Mouse (Mus musculus): Measurements from ENCODE around the gene Ckmt2. TPM values are rescaled to one million over a fixed set of nuclear protein-coding genes. Genes with fewer than 3 reads are reported as not detected.

The Ckmt2 gene
- polyA plus RNA-seq, 1 experiment: not detected

DNA sequence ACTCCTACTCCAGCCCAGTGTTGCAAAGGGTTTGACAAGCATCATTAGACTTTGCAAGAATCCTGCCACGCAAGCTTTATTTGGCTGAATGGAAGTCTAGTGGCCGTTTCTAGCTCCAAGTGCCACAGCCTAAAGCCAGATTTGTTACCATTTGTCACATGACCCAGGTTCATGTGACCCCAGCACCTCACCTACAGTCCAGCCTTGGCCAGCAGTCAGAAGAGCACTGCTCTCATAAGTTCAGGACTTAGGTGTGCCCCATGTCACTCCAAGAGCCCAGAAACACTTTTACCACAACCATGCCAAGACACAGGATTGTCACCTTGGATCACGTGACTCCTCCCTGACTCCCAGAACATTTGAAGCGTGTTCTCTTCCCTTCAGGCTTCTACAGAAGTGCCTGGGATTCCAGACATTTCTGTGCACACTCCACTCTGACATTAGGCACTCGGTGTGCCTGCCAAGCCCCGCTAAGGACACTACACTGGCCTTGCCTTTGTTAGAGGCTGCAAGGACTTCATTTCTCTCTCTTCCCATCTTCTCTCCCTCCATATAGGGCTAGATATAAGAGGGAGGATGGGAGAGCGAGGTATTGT lies 2.9 kb downstream of the Ckmt2 start:
- H3K36me3 ChIP-seq (ENCODE audit: control insufficient read depth, insufficient read depth, low read length): no peaks in the 10 kb centered on the region
- H3K27ac ChIP-seq (ENCODE audit: insufficient read depth, low read depth, low read length): no peak overlapping the region
- TF ChIP-seq CTCF (IDR thresholded peaks at IDR 0.05; ENCODE audit: extremely low read depth, insufficient read length, insufficient replicate concordance, low read depth, low read length) (no peak), POLR2A (IDR thresholded peaks at IDR 0.05; ENCODE audit: low read depth, low read length) (no peak)
- no peak overlapping the region for H3K4me3 ChIP-seq (ENCODE audit: low read depth, low read length)
- H3K27me3 ChIP-seq (ENCODE audit: control insufficient read depth, insufficient read depth, low read length): no peaks in the 10 kb centered on the region
- 78% methylated on average over 7 of the region's 7 CpGs for WGBS
- peaks cover 9% of the 10 kb centered on the region; the same call in 1 of the 2 replicates for H3K4me1 ChIP-seq (ENCODE audit: control insufficient read depth, insufficient read depth, insufficient read length, low read length)

DNA sequence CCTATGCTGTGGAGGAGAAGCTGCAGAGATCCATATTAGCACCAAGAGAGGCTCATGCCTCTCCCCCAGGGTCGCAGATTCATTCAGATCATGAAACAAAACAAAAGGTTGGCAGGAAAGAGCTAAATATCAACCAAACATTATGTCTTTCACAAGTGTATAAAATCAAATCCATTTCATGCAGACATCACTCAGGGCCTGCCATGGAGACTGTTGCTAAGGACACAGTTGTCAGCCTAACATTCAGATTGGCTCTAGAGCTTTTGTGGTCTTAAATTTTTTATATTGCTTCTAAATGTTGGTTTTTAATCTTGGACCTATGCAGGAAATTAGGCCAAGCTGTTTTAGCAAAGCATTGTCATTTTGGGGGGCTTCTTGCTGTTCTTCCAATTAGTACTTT lies 8.1 kb downstream of the Ckmt2 start:
- TF ChIP-seq CTCF (IDR thresholded peaks at IDR 0.05; ENCODE audit: extremely low read depth, insufficient read length, insufficient replicate concordance, low read depth, low read length) (no peak), POLR2A (IDR thresholded peaks at IDR 0.05; ENCODE audit: low read depth, low read length) (no peak)
- 81% methylated on average over 1 of the region's 1 CpGs for WGBS
- Histone ChIP-seq H3K27me3 (ENCODE audit: control insufficient read depth, insufficient read depth, low read length) (no peaks in the 10 kb centered on the region; the same call in 1 of the 2 replicates), H3K36me3 (ENCODE audit: control insufficient read depth, insufficient read depth, low read length) (no peaks in the 10 kb centered on the region), H3K4me1 (ENCODE audit: control insufficient read depth, insufficient read depth, insufficient read length, low read length) (no peaks in the 10 kb centered on the region), H3K27ac (ENCODE audit: insufficient read depth, low read depth, low read length) (no peak overlapping the region), H3K4me3 (ENCODE audit: low read depth, low read length) (no peak overlapping the region)

GRCm38 (mm10) chr13:91858835-91859234 lies 17.9 kb downstream of the Ckmt2 start:
- Histone ChIP-seq H3K27ac (ENCODE audit: insufficient read depth, low read depth, low read length) (no peak overlapping the region), H3K4me1 (ENCODE audit: control insufficient read depth, insufficient read depth, insufficient read length, low read length) (no peaks in the 10 kb centered on the region), H3K36me3 (ENCODE audit: control insufficient read depth, insufficient read depth, low read length) (no peaks in the 10 kb centered on the region), H3K4me3 (ENCODE audit: low read depth, low read length) (no peak overlapping the region), H3K27me3 (ENCODE audit: control insufficient read depth, insufficient read depth, low read length) (no peaks in the 10 kb centered on the region)
- TF ChIP-seq POLR2A (IDR thresholded peaks at IDR 0.05; ENCODE audit: low read depth, low read length): no peak
- peak; percentile 45; the same call in 1 of the 2 replicates for TF ChIP-seq CTCF (IDR thresholded peaks at IDR 0.05; ENCODE audit: extremely low read depth, insufficient read length, insufficient replicate concordance, low read depth, low read length)
- 79% methylated on average over 7 of the region's 7 CpGs for WGBS

GRCm38 (mm10) chr13:91857427-91857826 lies 19.3 kb downstream of the Ckmt2 start:
- H3K4me1 ChIP-seq (ENCODE audit: control insufficient read depth, insufficient read depth, insufficient read length, low read length): no peaks in the 10 kb centered on the region
- no peak overlapping the region for H3K4me3 ChIP-seq (ENCODE audit: low read depth, low read length)
- H3K36me3 ChIP-seq (ENCODE audit: control insufficient read depth, insufficient read depth, low read length): no peaks in the 10 kb centered on the region
- H3K27ac ChIP-seq (ENCODE audit: insufficient read depth, low read depth, low read length): no peak overlapping the region
- WGBS: 81% methylated on average over 8 of the region's 8 CpGs
- TF ChIP-seq POLR2A (IDR thresholded peaks at IDR 0.05; ENCODE audit: low read depth, low read length) (no peak), CTCF (IDR thresholded peaks at IDR 0.05; ENCODE audit: extremely low read depth, insufficient read length, insufficient replicate concordance, low read depth, low read length) (no peak)
- no peaks in the 10 kb centered on the region for H3K27me3 ChIP-seq (ENCODE audit: control insufficient read depth, insufficient read depth, low read length)

- Histone ChIP-seq H3K27me3 (ENCODE audit: control insufficient read depth, insufficient read depth, low read length) (no peaks in the 10 kb centered on the region), H3K4me1 (ENCODE audit: control insufficient read depth, insufficient read depth, insufficient read length, low read length) (no peaks in the 10 kb centered on the region), H3K36me3 (ENCODE audit: control insufficient read depth, insufficient read depth, low read length) (no peaks in the 10 kb centered on the region), H3K4me3 (ENCODE audit: low read depth, low read length) (no peak overlapping the region), H3K27ac (ENCODE audit: insufficient read depth, low read depth, low read length) (no peak overlapping the region)
- WGBS: 26% methylated on average over 3 of the region's 3 CpGs
- no peak for TF ChIP-seq POLR2A (IDR thresholded peaks at IDR 0.05; ENCODE audit: low read depth, low read length)
- TF ChIP-seq CTCF (IDR thresholded peaks at IDR 0.05; ENCODE audit: extremely low read depth, insufficient read length, insufficient replicate concordance, low read depth, low read length): no peak
Measured at GRCm38 (mm10) chr13:91854412-91854811, 22.3 kb downstream of the Ckmt2 start.

DNA sequence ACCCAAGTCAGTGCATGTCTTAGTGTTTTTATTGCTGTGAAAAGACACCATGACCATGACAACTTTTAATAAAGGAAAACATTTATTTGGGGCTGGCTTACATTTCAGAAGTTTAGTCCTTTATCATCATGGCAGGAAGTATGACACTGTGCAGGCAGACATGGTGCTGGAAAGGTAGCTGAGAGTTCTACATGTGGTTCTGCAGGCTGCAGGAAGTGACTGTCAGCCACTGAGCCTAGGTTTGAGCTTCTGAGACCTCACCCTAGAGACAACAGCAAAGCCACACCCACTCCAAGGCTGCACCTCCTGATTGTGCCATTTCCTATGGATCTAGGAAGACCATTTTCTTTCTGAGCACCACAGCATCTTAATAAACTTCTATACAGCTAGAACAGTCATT lies 48.8 kb downstream of the Ckmt2 start:
- Histone ChIP-seq H3K27ac (ENCODE audit: insufficient read depth, low read depth, low read length) (no peak overlapping the region), H3K4me3 (ENCODE audit: low read depth, low read length) (no peak overlapping the region), H3K36me3 (ENCODE audit: control insufficient read depth, insufficient read depth, low read length) (no peaks in the 10 kb centered on the region), H3K4me1 (ENCODE audit: control insufficient read depth, insufficient read depth, insufficient read length, low read length) (no peaks in the 10 kb centered on the region), H3K27me3 (ENCODE audit: control insufficient read depth, insufficient read depth, low read length) (no peaks in the 10 kb centered on the region)
- no peak for TF ChIP-seq POLR2A (IDR thresholded peaks at IDR 0.05; ENCODE audit: low read depth, low read length)
- TF ChIP-seq CTCF (IDR thresholded peaks at IDR 0.05; ENCODE audit: extremely low read depth, insufficient read length, insufficient replicate concordance, low read depth, low read length): no peak

- no peaks in the 10 kb centered on the region for H3K27me3 ChIP-seq (ENCODE audit: control insufficient read depth, insufficient read depth, low read length)
Measured at GRCm38 (mm10) chr13:91826066-91826465, 50.6 kb downstream of the Ckmt2 start.

More at GRCm38 (mm10) chr13:91826066-91826465, 50.6 kb downstream of the Ckmt2 start:
- WGBS: 75% methylated on average over 2 of the region's 2 CpGs
- H3K4me3 ChIP-seq (ENCODE audit: low read depth, low read length): no peak overlapping the region
- no peak for TF ChIP-seq POLR2A (IDR thresholded peaks at IDR 0.05; ENCODE audit: low read depth, low read length)
- TF ChIP-seq CTCF (IDR thresholded peaks at IDR 0.05; ENCODE audit: extremely low read depth, insufficient read length, insufficient replicate concordance, low read depth, low read length): no peak
- H3K27ac ChIP-seq (ENCODE audit: insufficient read depth, low read depth, low read length): no peak overlapping the region
- H3K4me1 ChIP-seq (ENCODE audit: control insufficient read depth, insufficient read depth, insufficient read length, low read length): no peaks in the 10 kb centered on the region
- H3K36me3 ChIP-seq (ENCODE audit: control insufficient read depth, insufficient read depth, low read length): no peaks in the 10 kb centered on the region

Measured in small intestine, adult 2 months (tissue).